Mouse (Mus musculus) forebrain, embryonic 11.5 days (tissue): ENCODE results near the gene Tmem253. TPM values are rescaled to one million over a fixed set of nuclear protein-coding genes. Genes with fewer than 3 reads are reported as not detected.

Experiments
- ATAC-seq: fragments of 200-750 bp; cut with Nextera tagmentation; replicated peaks from 2 replicates; pipeline ENCODE4 v1.8.0; 2017; ENCODE audit warnings: moderate TSS enrichment; ENCODE audit not compliant: low FRiP score
- DNase-seq: peaks from one replicate; pipeline ENCODE4 v3.0.0-alpha.2; 2017; ENCODE audit warnings: low spot score
- H3K27ac ChIP-seq: fragments of 300-500 bp; sonication (generic); 2 replicates; pipeline ENCODE4 v1.5.1; 2014; ENCODE audit warnings: low read depth, low read length
- H3K27me3 ChIP-seq: fragments of 300-500 bp; sonication (generic); 2 replicates; pipeline ENCODE4 v1.6.1; 2014; ENCODE audit warnings: mild to moderate bottlenecking, low read length, mixed read lengths; ENCODE audit not compliant: control insufficient read depth, insufficient read depth
- H3K36me3 ChIP-seq: fragments of 300-500 bp; sonication (generic); 2 replicates; pipeline ENCODE4 v1.6.1; 2014; ENCODE audit warnings: mild to moderate bottlenecking, low read length, moderate library complexity, mixed read lengths; ENCODE audit not compliant: control insufficient read depth, insufficient read depth
- H3K4me1 ChIP-seq: fragments of 300-500 bp; sonication (generic); replicated peaks from 2 replicates; pipeline ENCODE4 v1.6.1; 2014; ENCODE audit warnings: low read length, mixed read lengths; ENCODE audit not compliant: control insufficient read depth, insufficient read depth
- H3K4me2 ChIP-seq: fragments of 300-500 bp; sonication (generic); 2 replicates; pipeline ENCODE4 v1.6.1; 2014; ENCODE audit warnings: low read depth, mild to moderate bottlenecking, low read length, moderate library complexity, mixed read lengths; ENCODE audit not compliant: severe bottlenecking
- H3K4me3 ChIP-seq: fragments of 300-500 bp; sonication (generic); 2 replicates; pipeline ENCODE4 v1.5.1; 2014; ENCODE audit warnings: low read depth, low read length
- H3K9ac ChIP-seq: fragments of 300-500 bp; sonication (generic); 2 replicates; pipeline ENCODE4 v1.6.1; 2014; ENCODE audit warnings: low read length
- H3K9me3 ChIP-seq: fragments of 300-500 bp; sonication (generic); 2 replicates; pipeline ENCODE4 v1.6.1; 2016; ENCODE audit warnings: low read length, mixed read lengths; ENCODE audit not compliant: control insufficient read depth
- WGBS: fragments of 180-500 bp; shearing (Covaris S2); extraction: QIAGEN DNeasy Blood & Tissue Kit; methylation state at CpG from one replicate; pipeline ENCODE4 v1.1.7; 2014; 5-methylcytosine and 5-hydroxymethylcytosine counted together
- polyA plus RNA-seq: library from polyadenylated mRNA; unstranded; fragments of >200 nt; fragmentation: Nextera tagmentation; extraction: Ambion mirVana; gene quantifications from 2 replicates; pipeline ENCODE4 v1.2.1, GENCODE M21; 2014

The Tmem253 gene
- polyA plus RNA-seq, 1 experiment from 2014 or later, result 0.92 TPM

GRCm38 (mm10) chr14:51986153-51986505, 29.3 kb upstream of the Tmem253 start:
- peak overlapping the region; percentile 82 for H3K9ac ChIP-seq
- peak overlapping the region; percentile 86 for H3K27ac ChIP-seq
- H3K36me3 ChIP-seq, result peaks cover 11% of the 10 kb centered on the region; the same call in 1 of the 2 replicates
- H3K4me2 ChIP-seq, result peak overlapping the region; percentile 94
- WGBS, result 2% methylated on average over 7 of the region's 7 CpGs
- peak overlapping the region; percentile 71 for H3K4me3 ChIP-seq
- no peaks in the 10 kb centered on the region for H3K27me3 ChIP-seq
- peaks cover 8% of the 10 kb centered on the region; the same call in 1 of the 2 replicates for H3K4me1 ChIP-seq
- ATAC-seq (no peak), DNase-seq (no peak)
- H3K9me3 ChIP-seq, result no peaks in the 10 kb centered on the region

GRCm38 (mm10) chr14:51987177-51987576, 28.3 kb upstream of the Tmem253 start:
- no peak for ATAC-seq
- no peak for DNase-seq
- Histone ChIP-seq H3K4me3 (no peak overlapping the region), H3K27me3 (no peaks in the 10 kb centered on the region), H3K9ac (no peak overlapping the region), H3K27ac (no peak overlapping the region), H3K4me2 (no peak overlapping the region), H3K4me1 (peaks cover 8% of the 10 kb centered on the region; the same call in 1 of the 2 replicates), H3K9me3 (no peaks in the 10 kb centered on the region), H3K36me3 (peaks cover 15% of the 10 kb centered on the region)
- WGBS, result 86% methylated on average over 6 of the region's 6 CpGs

GRCm38 (mm10) chr14:51988731-51989130, 26.7 kb upstream of the Tmem253 start:
- DNase-seq (no peak), ATAC-seq (no peak)
- H3K4me2 ChIP-seq, result no peak overlapping the region
- peaks cover 19% of the 10 kb centered on the region for H3K36me3 ChIP-seq
- no peak overlapping the region for H3K4me3 ChIP-seq
- no peaks in the 10 kb centered on the region for H3K27me3 ChIP-seq
- no peaks in the 10 kb centered on the region for H3K9me3 ChIP-seq
- WGBS, result 71% methylated on average over 12 of the region's 12 CpGs
- peaks cover 6% of the 10 kb centered on the region; the same call in 1 of the 2 replicates for H3K4me1 ChIP-seq
- H3K27ac ChIP-seq, result no peak overlapping the region
- H3K9ac ChIP-seq, result no peak overlapping the region

DNA sequence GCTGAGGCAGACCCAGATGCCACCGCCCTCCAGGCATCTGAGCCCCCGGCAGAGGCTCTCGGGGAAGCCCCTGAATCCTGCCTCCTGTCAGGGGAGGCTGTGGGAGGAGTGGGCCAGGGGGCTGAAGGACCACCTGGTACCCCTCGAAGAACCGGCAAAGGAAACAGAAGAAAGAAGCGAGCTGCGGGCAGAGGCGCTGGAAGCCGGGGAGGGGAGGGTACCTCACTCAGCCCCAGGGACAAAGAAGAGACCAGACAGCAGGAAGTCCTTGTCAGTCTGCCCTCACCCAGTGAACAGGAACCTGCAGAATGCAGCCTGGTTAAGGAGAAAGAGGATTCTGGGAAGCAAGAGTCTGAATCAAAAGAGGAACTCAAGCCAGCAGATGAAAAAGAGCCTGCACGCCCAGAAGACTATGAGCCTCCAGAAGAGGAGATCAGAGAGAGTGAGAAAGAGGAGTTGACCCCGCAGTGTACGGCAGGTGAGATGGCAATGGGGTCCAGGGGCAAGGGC, 25.9 kb upstream of the Tmem253 start:
- WGBS, result 70% methylated on average over 12 of the region's 12 CpGs

DNA sequence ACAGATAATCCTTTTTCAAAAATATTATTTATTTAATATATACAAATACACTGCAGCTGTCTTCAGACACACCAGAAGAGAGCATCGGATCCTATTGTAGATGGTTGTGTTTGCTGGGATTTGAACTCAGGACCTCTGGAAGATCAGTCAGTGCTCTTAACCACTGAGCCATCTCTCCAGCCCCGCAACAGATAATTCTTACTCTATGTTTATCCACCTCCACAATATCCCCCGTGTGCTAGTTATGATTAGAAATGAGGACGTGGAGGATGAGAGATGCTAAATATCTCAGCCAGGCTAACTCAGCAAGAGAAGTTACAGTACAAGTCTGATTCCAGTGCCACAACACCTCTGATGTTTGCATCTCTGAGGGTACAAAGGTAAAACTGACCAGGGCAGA, 21.0 kb upstream of the Tmem253 start:
- DNase-seq (no peak), ATAC-seq (no peak)
- Histone ChIP-seq H3K27ac (no peak overlapping the region), H3K27me3 (no peaks in the 10 kb centered on the region), H3K4me1 (no peaks in the 10 kb centered on the region), H3K9me3 (no peaks in the 10 kb centered on the region), H3K4me3 (no peak overlapping the region), H3K4me2 (no peak overlapping the region), H3K36me3 (peaks cover 35% of the 10 kb centered on the region), H3K9ac (no peak overlapping the region)
- 96% methylated on average over 4 of the region's 4 CpGs for WGBS

More for the DNA sequence above, 25.9 kb upstream of the Tmem253 start:
- no peak overlapping the region; the same call in 1 of the 2 replicates for H3K9ac ChIP-seq
- no peak overlapping the region for H3K27ac ChIP-seq
- H3K4me3 ChIP-seq, result no peak overlapping the region
- peaks cover 20% of the 10 kb centered on the region for H3K36me3 ChIP-seq
- no peaks in the 10 kb centered on the region for H3K27me3 ChIP-seq
- DNase-seq, result no peak
- H3K4me1 ChIP-seq, result peaks cover 4% of the 10 kb centered on the region; the same call in 1 of the 2 replicates
- no peaks in the 10 kb centered on the region for H3K9me3 ChIP-seq
- no peak overlapping the region for H3K4me2 ChIP-seq
- ATAC-seq, result no peak

- H3K4me2 ChIP-seq, result no peak overlapping the region
- no peaks in the 10 kb centered on the region for H3K4me1 ChIP-seq
- no peak overlapping the region for H3K4me3 ChIP-seq
- no peaks in the 10 kb centered on the region for H3K27me3 ChIP-seq
- no peak overlapping the region for H3K9ac ChIP-seq
- WGBS, result 87% methylated on average over 12 of the region's 12 CpGs
- ATAC-seq, result no peak
- no peak overlapping the region for H3K27ac ChIP-seq
- DNase-seq, result no peak
- H3K36me3 ChIP-seq, result peaks cover 35% of the 10 kb centered on the region
- no peaks in the 10 kb centered on the region for H3K9me3 ChIP-seq
Observed at GRCm38 (mm10) chr14:51995219-51995871, 20.1 kb upstream of the Tmem253 start.

GRCm38 (mm10) chr14:51996231-51996841, 19.1 kb upstream of the Tmem253 start:
- Histone ChIP-seq H3K9me3 (no peaks in the 10 kb centered on the region), H3K4me1 (no peaks in the 10 kb centered on the region), H3K4me2 (no peak overlapping the region), H3K27ac (no peak overlapping the region), H3K9ac (no peak overlapping the region), H3K36me3 (peaks cover 30% of the 10 kb centered on the region), H3K27me3 (no peaks in the 10 kb centered on the region), H3K4me3 (no peak overlapping the region)
- WGBS, result 86% methylated on average over 13 of the region's 13 CpGs
- no peak for DNase-seq
- no peak for ATAC-seq

DNA sequence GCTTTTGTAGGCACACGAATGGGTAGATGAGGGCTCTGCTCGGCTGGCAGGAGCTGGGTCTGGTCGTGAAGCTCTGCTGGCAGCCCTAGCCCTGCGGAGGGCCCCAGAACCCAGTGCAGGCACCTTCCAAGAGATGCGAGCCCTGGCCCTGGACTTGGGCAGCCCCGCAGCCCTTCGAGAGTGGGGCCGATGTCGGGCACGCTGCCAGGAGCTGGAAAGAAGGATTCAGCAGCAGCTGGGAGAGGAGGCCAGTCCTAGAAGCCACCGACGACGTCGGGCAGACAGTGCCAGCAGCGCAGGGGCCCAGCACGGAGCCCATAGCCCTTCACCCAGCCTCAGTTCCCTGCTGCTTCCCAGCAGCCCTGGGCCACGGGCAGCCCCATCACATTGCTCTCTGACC, 18.6 kb upstream of the Tmem253 start:
- Histone ChIP-seq H3K9me3 (no peaks in the 10 kb centered on the region), H3K4me2 (no peak overlapping the region), H3K4me3 (no peak overlapping the region), H3K4me1 (no peaks in the 10 kb centered on the region), H3K27me3 (no peaks in the 10 kb centered on the region), H3K9ac (no peak overlapping the region), H3K27ac (no peak overlapping the region), H3K36me3 (peaks cover 31% of the 10 kb centered on the region)
- WGBS, result 77% methylated on average over 17 of the region's 17 CpGs
- ATAC-seq (0 out of 2 replicates have a peak, but pooled peaks have one; percentile 38), DNase-seq (no peak)
